Mouse (Mus musculus) cerebellum, adult 2 months (tissue): ENCODE data around the gene BC005561.

Source experiments
- CTCF ChIP-seq: fragments of 200-500 bp; IDR thresholded peaks from 2 replicates; pipeline ENCODE4 v1.5.1; 2011; ENCODE audit warnings: low read depth, mild to moderate bottlenecking, control low read depth, low read length, moderate library complexity, borderline replicate concordance; ENCODE audit not compliant: insufficient read depth
- POLR2A ChIP-seq: fragments of 200-500 bp; IDR thresholded peaks from 2 replicates; pipeline ENCODE4 v1.6.1; 2011; ENCODE audit warnings: low read length, control low read depth, borderline replicate concordance; ENCODE audit not compliant: insufficient read depth

GRCm38 (mm10) chr5:104465731-104466130 lies 42.4 kb upstream of the BC005561 start:
- TF ChIP-seq CTCF: no peak
- no peak for TF ChIP-seq POLR2A
